Mouse (Mus musculus): Measurements from ENCODE around the gene Six3. TPM values are rescaled to one million over a fixed set of nuclear protein-coding genes. Genes with fewer than 3 reads are reported as not detected.
A peak's percentile ranks its signal among the peaks of the same experiment; 100 is the strongest.

Six3 gene
- polyA plus RNA-seq, 1 experiment from 2014 or later, result not detected

DNA sequence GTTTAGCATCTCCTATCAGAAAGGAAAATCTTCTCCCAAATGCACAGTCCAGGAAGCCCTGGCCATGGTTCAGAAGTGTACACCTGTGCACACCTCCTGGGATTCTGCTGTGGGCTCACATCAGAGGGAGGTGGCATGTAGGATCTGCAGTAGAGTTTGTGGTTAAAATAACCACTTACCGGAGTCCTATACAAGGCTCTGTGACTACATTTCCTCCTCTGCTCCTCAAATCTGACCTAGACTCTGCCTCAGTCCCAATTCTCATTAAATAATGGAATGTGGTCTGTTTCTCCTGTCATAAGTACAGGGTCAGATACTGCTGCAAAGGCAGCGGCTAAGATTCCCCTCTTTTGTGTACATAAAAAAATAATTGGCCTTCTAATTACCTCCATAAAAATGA lies 50.8 kb downstream of the Six3 start:
- Histone ChIP-seq H3K4me3 (ENCODE audit: low read depth, low read length) (no peak overlapping the region), H3K9me3 (ENCODE audit: control insufficient read depth, low read length) (no peaks in the 10 kb centered on the region), H3K9ac (replicated peaks; ENCODE audit: low read depth, low read length) (no peak overlapping the region), H3K4me2 (ENCODE audit: low read depth, low read length) (peak overlapping the region; percentile 14), H3K27me3 (ENCODE audit: control insufficient read depth, insufficient read depth, low read length) (peaks cover 6% of the 10 kb centered on the region), H3K4me1 (ENCODE audit: control insufficient read depth, insufficient read depth, low read length) (0 out of 2 replicates have a peak, but pooled peaks cover 4% of the 10 kb centered on the region), H3K36me3 (ENCODE audit: control insufficient read depth, insufficient read depth, low read length) (no peaks in the 10 kb centered on the region), H3K27ac (ENCODE audit: low read depth, low read length) (no peak overlapping the region)
- WGBS, result 22% methylated on average over 2 of the region's 2 CpGs
- peak; percentile 53; the same call in 1 of the 2 replicates for ATAC-seq (ENCODE audit: low read depth)

DNA sequence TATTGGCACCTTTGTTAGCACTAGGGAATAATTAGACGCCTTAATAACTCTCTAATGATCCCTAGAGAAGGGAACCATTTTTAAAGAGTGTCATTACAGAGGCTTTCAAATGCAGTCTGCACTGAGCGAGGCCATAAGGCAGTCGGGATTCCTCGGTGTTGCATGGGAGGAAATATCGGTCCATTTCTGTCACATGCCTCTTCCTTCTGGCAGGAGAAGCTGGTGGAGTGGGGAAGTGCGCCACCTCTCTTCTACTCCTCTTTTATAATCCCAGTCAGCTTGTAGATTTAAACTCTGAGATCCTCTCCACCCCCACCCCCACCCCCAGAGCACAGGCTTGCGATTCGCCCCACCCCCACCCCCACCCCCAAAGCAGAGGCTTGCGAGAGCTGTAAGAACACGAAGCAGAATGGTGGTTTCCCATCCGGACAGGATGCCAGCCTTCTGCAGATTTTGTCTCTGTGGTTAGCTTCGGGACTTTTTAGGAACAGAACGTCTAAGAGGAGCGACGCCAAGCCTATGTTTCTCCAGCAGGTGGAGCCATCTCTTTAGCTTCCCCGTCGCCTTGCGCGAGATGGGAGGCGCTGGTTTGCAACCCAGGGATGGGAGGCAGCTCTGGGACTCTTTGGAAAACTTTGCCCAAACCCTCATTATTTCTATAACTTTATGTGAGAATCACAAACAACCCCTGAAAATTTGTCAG lies 51.4 kb downstream of the Six3 start:
- Histone ChIP-seq H3K4me2 (ENCODE audit: low read depth, low read length) (peak overlapping the region; percentile 14), H3K36me3 (ENCODE audit: control insufficient read depth, insufficient read depth, low read length) (no peaks in the 10 kb centered on the region), H3K9me3 (ENCODE audit: control insufficient read depth, low read length) (no peaks in the 10 kb centered on the region), H3K4me3 (ENCODE audit: low read depth, low read length) (no peak overlapping the region), H3K4me1 (ENCODE audit: control insufficient read depth, insufficient read depth, low read length) (0 out of 2 replicates have a peak, but pooled peaks cover 4% of the 10 kb centered on the region), H3K9ac (replicated peaks; ENCODE audit: low read depth, low read length) (no peak overlapping the region), H3K27ac (ENCODE audit: low read depth, low read length) (no peak overlapping the region), H3K27me3 (ENCODE audit: control insufficient read depth, insufficient read depth, low read length) (peaks cover 6% of the 10 kb centered on the region)
- ATAC-seq (ENCODE audit: low read depth), result peak; percentile 85
- WGBS, result under 1% methylated on average over 20 of the region's 20 CpGs

Other genes starting within 250 kb of the Six3 start
- not detected in 2 replicates for gene Six2, start 74.7 kb downstream of the Six3 start, polyA plus RNA-seq (2014; fragmentation: Nextera tagmentation; extraction: Ambion mirVana)

Measured in neural tube, embryonic 14.5 days (tissue).